Mouse (Mus musculus) monocyte, adult 5-6 weeks (primary cell): ENCODE data around the gene Greb1. TPM values are rescaled to one million over a fixed set of nuclear protein-coding genes. Genes with fewer than 3 reads are reported as not detected.

Source experiments
- ATAC-seq: fragments of 153-309, 156-312 bp; replicated peaks from 2 replicates; pipeline ENCODE4 v1.8.0; 2017; ENCODE audit warnings: mild to moderate bottlenecking; ENCODE audit not compliant: low TSS enrichment, insufficient number of reproducible peaks, severe bottlenecking, poor library complexity, low FRiP score
- total RNA-seq: library from RNA; stranded (forward); fragments of 200-1000, 200-491, 200-594 nt; gene quantifications from 3 replicates; pipeline ENCODE4 v1.2.3, GENCODE M21; 2017

Gene Greb1
- total RNA-seq, 1 experiment from 2014 or later: not detected

- ATAC-seq: no peak
Measured at GRCm38 (mm10) chr12:16653332-16654093, 147.2 kb downstream of the Greb1 start, which contains the start of gene Ntsr2. Gene Ntsr2, plus strand, starts transcription at chr12:16653382.

GRCm38 (mm10) chr12:16649819-16650218, 150.9 kb downstream of the Greb1 start:
- no peak for ATAC-seq

GRCm38 (mm10) chr12:16648273-16648672, 152.4 kb downstream of the Greb1 start:
- ATAC-seq: no peak

- ATAC-seq: no peak
Measured at GRCm38 (mm10) chr12:16646780-16647409, 153.8 kb downstream of the Greb1 start.

- ATAC-seq: no peak
Measured at GRCm38 (mm10) chr12:16644698-16645097, 156.0 kb downstream of the Greb1 start.

- ATAC-seq: no peak
Measured at GRCm38 (mm10) chr12:16643508-16644345, 157.0 kb downstream of the Greb1 start.

GRCm38 (mm10) chr12:16642000-16642399, 158.7 kb downstream of the Greb1 start:
- ATAC-seq: no peak

GRCm38 (mm10) chr12:16640075-16640474, 160.6 kb downstream of the Greb1 start:
- no peak for ATAC-seq

GRCm38 (mm10) chr12:16639078-16639771, 161.5 kb downstream of the Greb1 start:
- ATAC-seq: no peak

GRCm38 (mm10) chr12:16635816-16636215, 164.9 kb downstream of the Greb1 start:
- ATAC-seq: no peak

GRCm38 (mm10) chr12:16634075-16634813, 166.4 kb downstream of the Greb1 start:
- 0 out of 2 replicates have a peak, but pooled peaks have one; percentile 40 for ATAC-seq

GRCm38 (mm10) chr12:16633235-16633634, 167.5 kb downstream of the Greb1 start:
- no peak for ATAC-seq

- ATAC-seq: no peak
Measured at GRCm38 (mm10) chr12:16631423-16631822, 169.3 kb downstream of the Greb1 start.

- ATAC-seq: no peak
Measured at GRCm38 (mm10) chr12:16630866-16631185, 169.9 kb downstream of the Greb1 start.

GRCm38 (mm10) chr12:16630152-16630865, 170.4 kb downstream of the Greb1 start:
- ATAC-seq: no peak
